Mouse (Mus musculus) testis, adult 2 months (tissue): ENCODE data around the gene Dcdc2b. TPM values are rescaled to one million over a fixed set of nuclear protein-coding genes. Genes with fewer than 3 reads are reported as not detected.

Source experiments
- H3K27ac ChIP-seq: fragments of 200-500 bp; 2 replicates; pipeline ENCODE4 v1.5.1; 2012; ENCODE audit warnings: low read depth, low read length; ENCODE audit not compliant: control insufficient read depth, insufficient read depth
- H3K27me3 ChIP-seq: fragments of 200-500 bp; 2 replicates; pipeline ENCODE4 v1.6.1; 2012; ENCODE audit warnings: mild to moderate bottlenecking, low read length, moderate library complexity; ENCODE audit not compliant: control insufficient read depth, insufficient read depth
- H3K36me3 ChIP-seq: fragments of 200-500 bp; 2 replicates; pipeline ENCODE4 v1.6.1; 2012; ENCODE audit warnings: mild to moderate bottlenecking, low read length; ENCODE audit not compliant: control insufficient read depth, insufficient read depth
- H3K4me1 ChIP-seq: fragments of 200-500 bp; 2 replicates; pipeline ENCODE4 v1.6.1; 2012; ENCODE audit warnings: low read length; ENCODE audit not compliant: control insufficient read depth, insufficient read depth
- H3K4me3 ChIP-seq: fragments of 200-500 bp; 2 replicates; pipeline ENCODE4 v1.5.1; 2012; ENCODE audit warnings: low read depth, mild to moderate bottlenecking, low read length, moderate library complexity, mixed read lengths; ENCODE audit not compliant: control insufficient read depth
- CTCF ChIP-seq: fragments of 200-500 bp; IDR thresholded peaks from 2 replicates; pipeline ENCODE4 v1.5.1; 2012; ENCODE audit warnings: low read depth, mild to moderate bottlenecking, inconsistent platforms, low read length, moderate library complexity; ENCODE audit not compliant: control insufficient read depth, insufficient read depth, insufficient replicate concordance
- POLR2A ChIP-seq: fragments of 200-500 bp; IDR thresholded peaks from 2 replicates; pipeline ENCODE4 v1.6.1; 2012; ENCODE audit warnings: low read depth, mild to moderate bottlenecking, inconsistent platforms, low read length, moderate library complexity; ENCODE audit not compliant: control insufficient read depth
- polyA plus RNA-seq: library from polyadenylated mRNA; depleted of rRNA; stranded (reverse); fragments of >200 nt; gene quantifications from 2 replicates; pipeline ENCODE4 v1.2.3, GENCODE M21; 2012; rRNA removed

Gene Dcdc2b
- polyA plus RNA-seq, 1 experiment = 15.5 TPM

- Histone ChIP-seq H3K4me1 (no peaks in the 10 kb centered on the region), H3K27ac (no peak overlapping the region), H3K27me3 (no peaks in the 10 kb centered on the region), H3K4me3 (no peak overlapping the region), H3K36me3 (no peaks in the 10 kb centered on the region)
- no peak for TF ChIP-seq POLR2A
- TF ChIP-seq CTCF = no peak
Observed at GRCm38 (mm10) chr4:129568366-129568765, 45.7 kb downstream of the Dcdc2b start.

DNA sequence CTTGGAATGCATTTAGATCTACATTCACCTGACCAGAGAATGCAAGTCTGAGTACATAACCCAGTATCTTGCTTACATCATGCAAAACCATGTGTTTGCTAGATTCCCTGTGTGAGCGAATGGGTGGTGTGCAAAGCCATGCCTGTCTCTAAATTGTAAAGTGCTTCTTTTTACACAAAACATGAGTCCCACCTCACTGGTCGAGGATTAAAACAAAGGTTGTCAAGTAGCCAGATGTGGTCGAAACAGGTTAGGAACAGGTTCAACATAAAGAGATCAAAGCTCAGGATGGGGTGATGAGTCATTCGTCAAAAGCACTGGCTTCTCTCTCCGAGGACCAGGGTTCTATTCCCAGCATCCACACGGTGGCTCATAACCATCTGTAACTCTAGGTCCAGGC is 48.9 kb downstream of the Dcdc2b start:
- H3K27me3 ChIP-seq = no peaks in the 10 kb centered on the region
- no peak overlapping the region for H3K4me3 ChIP-seq
- TF ChIP-seq CTCF (no peak), POLR2A (no peak)
- H3K4me1 ChIP-seq = no peaks in the 10 kb centered on the region
- no peak overlapping the region for H3K27ac ChIP-seq
- no peaks in the 10 kb centered on the region for H3K36me3 ChIP-seq

GRCm38 (mm10) chr4:129563718-129564117 is 50.3 kb downstream of the Dcdc2b start:
- H3K27ac ChIP-seq = no peak overlapping the region

DNA sequence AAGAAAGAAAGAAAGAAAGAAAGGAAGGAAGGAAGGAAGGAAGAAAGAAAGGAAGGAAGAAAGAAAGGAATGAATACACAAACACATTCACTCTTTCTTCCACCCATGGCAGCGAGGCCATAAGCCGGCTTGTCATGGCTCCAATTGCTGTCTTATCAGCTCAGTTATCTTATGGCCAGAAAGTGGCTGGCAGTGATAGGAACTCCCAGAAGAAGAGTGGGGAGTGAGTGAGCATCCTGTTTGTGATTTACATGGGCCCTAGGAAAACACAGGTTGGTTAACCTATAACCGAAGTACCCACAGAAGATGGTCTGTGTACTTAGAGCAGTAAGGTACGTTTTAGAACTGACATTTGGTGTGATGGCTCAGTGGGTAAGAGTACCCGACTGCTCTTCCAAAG is 52.9 kb downstream of the Dcdc2b start:
- Histone ChIP-seq H3K27me3 (no peaks in the 10 kb centered on the region), H3K4me1 (peaks cover 5% of the 10 kb centered on the region), H3K36me3 (no peaks in the 10 kb centered on the region), H3K27ac (no peak overlapping the region), H3K4me3 (no peak overlapping the region)
- TF ChIP-seq CTCF (no peak), POLR2A (no peak)

More at GRCm38 (mm10) chr4:129563718-129564117, 50.3 kb downstream of the Dcdc2b start:
- Histone ChIP-seq H3K4me3 (no peak overlapping the region), H3K27me3 (no peaks in the 10 kb centered on the region), H3K4me1 (no peaks in the 10 kb centered on the region), H3K36me3 (no peaks in the 10 kb centered on the region)
- TF ChIP-seq POLR2A = no peak
- TF ChIP-seq CTCF = no peak

Other genes with a start within 250 kb of the Dcdc2b start
- 4.6 and 5.6 TPM in 2 replicates for gene Zbtb8a, start 236.1 kb downstream of the Dcdc2b start, polyA plus RNA-seq
- gene Zbtb8b, start 173.4 kb downstream of the Dcdc2b start, polyA plus RNA-seq = 1.0 and 1.3 TPM in 2 replicates
- gene Bsdc1, start 152.7 kb downstream of the Dcdc2b start, polyA plus RNA-seq = 35.5 and 38.2 TPM in 2 replicates
- 252 and 267 TPM in 2 replicates for gene Tssk3, start 123.2 kb downstream of the Dcdc2b start, polyA plus RNA-seq
- 945 and 1,232 TPM in 2 replicates for gene Fam229a, start 123.1 kb downstream of the Dcdc2b start, polyA plus RNA-seq
- gene Marcksl1, start 100.7 kb downstream of the Dcdc2b start, polyA plus RNA-seq = 55.6 and 69.9 TPM in 2 replicates
- gene Hdac1, start 71.5 kb downstream of the Dcdc2b start, polyA plus RNA-seq = 123 and 132 TPM in 2 replicates
- gene Lck, start 40.6 kb downstream of the Dcdc2b start, polyA plus RNA-seq = 1.8 and 2.5 TPM in 2 replicates
- gene Fam167b, start 35.7 kb downstream of the Dcdc2b start, polyA plus RNA-seq = 0.19 TPM in 1 of 2 replicates, not detected in the other
- gene Eif3i, start 13.6 kb downstream of the Dcdc2b start, polyA plus RNA-seq = 204 and 221 TPM in 2 replicates
- 50.1 and 56.2 TPM in 2 replicates for gene Tmem234, start 13.6 kb downstream of the Dcdc2b start, polyA plus RNA-seq
- 45.7 and 46.2 TPM in 2 replicates for gene Iqcc, start 4.8 kb upstream of the Dcdc2b start, polyA plus RNA-seq
- gene Ccdc28b, start 9.7 kb upstream of the Dcdc2b start, polyA plus RNA-seq = 13.8 and 14.1 TPM in 2 replicates
- 15.3 and 15.9 TPM in 2 replicates for gene Txlna, start 26.8 kb upstream of the Dcdc2b start, polyA plus RNA-seq
- 140 and 143 TPM in 2 replicates for gene Kpna6, start 58.5 kb upstream of the Dcdc2b start, polyA plus RNA-seq
- gene Tmem39b, start 82.6 kb upstream of the Dcdc2b start, polyA plus RNA-seq = 273 and 283 TPM in 2 replicates
- 17.1 and 19.2 TPM in 2 replicates for gene Khdrbs1, start 128.0 kb upstream of the Dcdc2b start, polyA plus RNA-seq
- gene Ptp4a2, start 197.0 kb upstream of the Dcdc2b start, polyA plus RNA-seq = 39.9 and 48.8 TPM in 2 replicates